Mouse (Mus musculus) ES-E14 (cell line): ENCODE measurements at regions not wholly inside any gene's neighbourhood (a gene's known extent, or its start where the extent isn't known, plus 50 kb on each side); places are given as distances from the start of the nearest gene placed in this dataset.

Experiments used
- CHD2 ChIP-seq: IDR thresholded peaks from 2 replicates; pipeline ENCODE4 v1.6.1; 2014; ENCODE audit warnings: mild to moderate bottlenecking, low read depth, low read length, inconsistent platforms
- HCFC1 ChIP-seq: IDR thresholded peaks from 2 replicates; pipeline ENCODE4 v1.6.1; 2012; ENCODE audit warnings: low read length, inconsistent platforms, borderline replicate concordance; ENCODE audit not compliant: insufficient read depth
- MAFK ChIP-seq: IDR thresholded peaks from 2 replicates; pipeline ENCODE4 v1.6.1; 2014; ENCODE audit warnings: mild to moderate bottlenecking, low read depth, low read length, inconsistent platforms; ENCODE audit not compliant: insufficient read depth
- ZC3H11A ChIP-seq: IDR thresholded peaks from 2 replicates; pipeline ENCODE4 v1.6.1; 2012; ENCODE audit warnings: low read depth, mild to moderate bottlenecking, inconsistent platforms, low read length, borderline replicate concordance

DNA sequence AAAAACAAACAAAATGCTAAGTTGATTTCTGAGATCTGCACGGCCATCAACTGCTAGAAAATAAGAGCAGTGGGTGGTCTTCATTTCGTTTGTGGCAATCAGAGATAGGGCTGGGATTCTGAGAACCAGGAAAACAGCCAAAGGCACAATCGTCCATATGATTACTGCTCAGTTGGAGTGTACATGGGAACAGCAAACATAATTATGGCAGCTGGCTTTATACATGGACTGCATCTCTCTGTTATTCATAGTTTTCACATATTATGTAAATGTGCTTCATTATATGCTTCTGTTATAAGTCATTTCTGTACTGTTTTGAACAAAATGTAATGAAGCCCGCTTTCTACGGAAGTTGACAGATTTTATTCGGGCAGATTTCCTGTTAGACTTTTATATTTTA is 418.8 kb upstream of the Pcdh9 start:
- TF ChIP-seq CHD2 = no peak
- no peak for TF ChIP-seq ZC3H11A
- TF ChIP-seq HCFC1 = no peak
- TF ChIP-seq MAFK = no peak
